Mouse (Mus musculus) heart, embryonic 15.5 days (tissue): Measurements from ENCODE around the gene Myo5c. TPM values are rescaled to one million over a fixed set of nuclear protein-coding genes. Genes with fewer than 3 reads are reported as not detected.

ENCODE experiments used
- ATAC-seq: fragments of 200-750 bp; cut with Nextera tagmentation; replicated peaks from 2 replicates; pipeline ENCODE4 v1.8.0; 2017; ENCODE audit warnings: low read depth, moderate TSS enrichment; ENCODE audit not compliant: insufficient number of reproducible peaks, insufficient read depth, low FRiP score
- H3K27ac ChIP-seq: fragments of 300-500 bp; sonication (generic); 2 replicates; pipeline ENCODE4 v1.5.1; 2015; ENCODE audit warnings: mild to moderate bottlenecking, inconsistent platforms
- H3K27me3 ChIP-seq: fragments of 300-500 bp; sonication (generic); 2 replicates; pipeline ENCODE4 v1.6.1; 2015; ENCODE audit warnings: inconsistent platforms
- H3K36me3 ChIP-seq: fragments of 300-500 bp; sonication (generic); 2 replicates; pipeline ENCODE4 v1.6.1; 2015; ENCODE audit warnings: mild to moderate bottlenecking, inconsistent platforms
- H3K4me1 ChIP-seq: fragments of 300-500 bp; sonication (generic); replicated peaks from 2 replicates; pipeline ENCODE4 v1.6.1; 2015; ENCODE audit warnings: inconsistent platforms
- H3K4me2 ChIP-seq: fragments of 300-500 bp; sonication (generic); 2 replicates; pipeline ENCODE4 v1.6.1; 2015; ENCODE audit warnings: inconsistent platforms, mild to moderate bottlenecking, moderate library complexity
- H3K4me3 ChIP-seq: fragments of 300-500 bp; sonication (generic); 2 replicates; pipeline ENCODE4 v1.5.1; 2015; ENCODE audit warnings: mild to moderate bottlenecking, inconsistent platforms
- H3K9ac ChIP-seq: fragments of 300-500 bp; sonication (generic); 2 replicates; pipeline ENCODE4 v1.6.1; 2015; ENCODE audit warnings: mild to moderate bottlenecking, inconsistent platforms
- H3K9me3 ChIP-seq: fragments of 300-500 bp; sonication (generic); replicated peaks from 2 replicates; pipeline ENCODE4 v1.6.1; 2016; ENCODE audit warnings: inconsistent platforms
- WGBS: fragments of 180-500 bp; shearing (Covaris S2); methylation state at CpG from one replicate; pipeline ENCODE4 v1.1.7; 2015; ENCODE audit warnings: mixed read lengths; 5-methylcytosine and 5-hydroxymethylcytosine counted together
- polyA plus RNA-seq: library from polyadenylated mRNA; unstranded; fragments of >200 nt; fragmentation: Nextera tagmentation; extraction: Ambion mirVana; gene quantifications from 2 replicates; pipeline ENCODE4 v1.2.1, GENCODE M21; 2015

Myo5c gene
- polyA plus RNA-seq, 1 experiment from 2014 or later = 2.4 TPM

DNA sequence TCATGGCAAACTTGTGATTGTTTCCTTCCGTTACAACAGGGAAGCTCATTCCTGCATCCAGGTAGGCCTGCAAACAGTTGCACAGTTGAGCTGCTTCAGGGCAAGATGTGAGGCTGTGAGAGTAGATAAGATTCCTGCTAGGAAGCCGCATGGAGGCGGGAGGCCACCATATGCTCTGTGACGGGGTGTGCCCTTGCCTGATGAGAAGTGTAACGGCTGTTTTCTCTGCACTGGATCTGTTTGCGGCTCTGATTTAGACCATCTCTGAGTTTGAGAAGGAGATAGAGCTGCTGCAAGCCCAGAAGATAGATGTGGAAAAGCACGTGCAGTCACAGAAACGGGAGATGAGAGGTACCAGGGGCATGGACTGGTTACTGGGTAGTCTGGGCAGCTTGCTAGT is 51.8 kb downstream of the Myo5c start:
- Histone ChIP-seq H3K4me2 (no peak overlapping the region), H3K9me3 (no peaks in the 10 kb centered on the region), H3K4me1 (0 out of 2 replicates have a peak, but pooled peaks cover 3% of the 10 kb centered on the region), H3K9ac (no peak overlapping the region), H3K27me3 (no peaks in the 10 kb centered on the region), H3K36me3 (no peaks in the 10 kb centered on the region), H3K27ac (no peak overlapping the region), H3K4me3 (no peak overlapping the region)
- ATAC-seq = no peak
- WGBS = 66% methylated on average over 8 of the region's 8 CpGs

DNA sequence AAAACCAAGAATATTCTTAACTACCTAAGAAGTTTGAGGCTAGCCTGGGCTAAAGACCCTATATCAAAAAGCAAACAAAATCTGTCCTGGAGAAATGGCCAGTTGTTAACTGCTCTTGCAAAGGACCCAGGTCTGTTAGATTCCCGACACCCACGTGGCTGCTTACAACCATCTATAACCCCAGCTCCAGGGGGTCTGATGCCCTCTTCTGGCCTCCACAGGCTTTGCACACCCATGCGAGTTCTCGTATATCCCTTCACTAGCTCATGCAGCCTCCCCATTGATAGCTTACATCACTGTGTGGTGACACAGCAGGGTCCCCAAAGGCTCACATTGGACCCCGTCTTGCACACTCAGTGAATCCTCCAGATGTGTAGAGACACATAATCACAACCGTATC is 53.5 kb downstream of the Myo5c start:
- whole genome bisulfite sequencing = 82% methylated on average over 6 of the region's 6 CpGs
- Histone ChIP-seq H3K27me3 (no peaks in the 10 kb centered on the region), H3K4me3 (no peak overlapping the region), H3K4me2 (no peak overlapping the region), H3K27ac (no peak overlapping the region), H3K9ac (no peak overlapping the region), H3K9me3 (no peaks in the 10 kb centered on the region), H3K36me3 (no peaks in the 10 kb centered on the region), H3K4me1 (peaks cover 3% of the 10 kb centered on the region; the same call in 1 of the 2 replicates)
- no peak for ATAC-seq

GRCm38 (mm10) chr9:75287636-75288035 is 55.8 kb downstream of the Myo5c start:
- no peak overlapping the region for H3K27ac ChIP-seq
- no peak overlapping the region for H3K4me3 ChIP-seq
- H3K36me3 ChIP-seq = no peaks in the 10 kb centered on the region
- no peaks in the 10 kb centered on the region for H3K9me3 ChIP-seq
- no peak overlapping the region for H3K9ac ChIP-seq
- ATAC-seq = no peak
- H3K27me3 ChIP-seq = no peaks in the 10 kb centered on the region
- 66% methylated on average over 6 of the region's 6 CpGs for WGBS
- peaks cover 3% of the 10 kb centered on the region; the same call in 1 of the 2 replicates for H3K4me1 ChIP-seq
- H3K4me2 ChIP-seq = no peak overlapping the region

GRCm38 (mm10) chr9:75289545-75289944 is 57.7 kb downstream of the Myo5c start:
- Histone ChIP-seq H3K9ac (no peak overlapping the region), H3K27me3 (no peaks in the 10 kb centered on the region), H3K4me3 (no peak overlapping the region), H3K4me1 (no peaks in the 10 kb centered on the region; the same call in 1 of the 2 replicates), H3K36me3 (no peaks in the 10 kb centered on the region), H3K9me3 (no peaks in the 10 kb centered on the region), H3K27ac (no peak overlapping the region), H3K4me2 (no peak overlapping the region)
- ATAC-seq = no peak
- WGBS = 44% methylated on average over 4 of the region's 4 CpGs

DNA sequence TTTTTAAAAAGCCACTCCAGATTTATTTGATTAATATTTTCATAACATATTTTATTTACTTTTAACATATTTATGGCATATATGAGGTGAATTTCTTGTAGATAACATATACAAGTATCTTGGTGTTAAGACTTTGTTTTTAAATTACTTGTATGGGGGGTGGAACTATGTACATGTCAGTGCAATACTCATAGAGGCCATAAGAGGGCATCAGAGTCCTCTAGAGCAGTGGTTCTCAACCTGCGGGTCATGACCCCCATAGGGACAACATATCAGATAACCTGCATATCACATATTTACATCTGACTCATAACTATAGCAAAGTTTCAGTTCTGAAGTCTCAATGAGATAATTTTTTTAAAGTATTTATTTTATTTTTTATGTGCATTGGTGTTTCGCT is 67.5 kb downstream of the Myo5c start:
- Histone ChIP-seq H3K4me3 (no peak overlapping the region), H3K27me3 (no peaks in the 10 kb centered on the region), H3K27ac (no peak overlapping the region), H3K9me3 (no peaks in the 10 kb centered on the region), H3K4me2 (no peak overlapping the region), H3K36me3 (no peaks in the 10 kb centered on the region), H3K4me1 (peaks cover 7% of the 10 kb centered on the region; the same call in 1 of the 2 replicates), H3K9ac (no peak overlapping the region)
- no peak for ATAC-seq
- 75% methylated on average over 2 of the region's 2 CpGs for WGBS

DNA sequence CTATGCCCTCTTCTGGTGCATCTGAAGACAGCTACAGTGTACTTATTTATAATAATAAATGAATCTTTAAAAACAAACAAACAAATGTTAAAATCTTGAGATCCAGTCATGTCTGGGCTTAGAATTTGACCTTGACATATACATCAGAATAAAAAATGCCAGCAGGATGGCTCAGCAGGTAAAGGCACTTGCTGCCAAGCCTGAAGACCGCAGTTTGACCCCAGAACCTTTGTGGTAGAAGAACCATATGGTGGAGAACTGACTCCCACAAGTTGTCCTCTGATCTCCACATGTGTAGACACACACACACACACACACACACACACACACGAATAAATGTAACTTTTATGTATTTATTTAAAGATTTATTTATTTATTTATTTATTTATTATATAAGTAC is 71.2 kb downstream of the Myo5c start:
- WGBS = 88% methylated on average over 2 of the region's 2 CpGs
- no peak overlapping the region for H3K9ac ChIP-seq
- no peaks in the 10 kb centered on the region for H3K36me3 ChIP-seq
- H3K4me2 ChIP-seq = no peak overlapping the region
- H3K9me3 ChIP-seq = no peaks in the 10 kb centered on the region
- peaks cover 7% of the 10 kb centered on the region; the same call in 1 of the 2 replicates for H3K4me1 ChIP-seq
- ATAC-seq = no peak
- no peak overlapping the region for H3K4me3 ChIP-seq
- no peak overlapping the region for H3K27ac ChIP-seq
- no peaks in the 10 kb centered on the region for H3K27me3 ChIP-seq

- no peaks in the 10 kb centered on the region for H3K27me3 ChIP-seq
- H3K9me3 ChIP-seq = no peaks in the 10 kb centered on the region
- peaks cover 7% of the 10 kb centered on the region; the same call in 1 of the 2 replicates for H3K4me1 ChIP-seq
- ATAC-seq = no peak
- no peaks in the 10 kb centered on the region for H3K36me3 ChIP-seq
- H3K4me3 ChIP-seq = no peak overlapping the region
- no peak overlapping the region for H3K27ac ChIP-seq
- H3K9ac ChIP-seq = no peak overlapping the region
- H3K4me2 ChIP-seq = peak overlapping the region; percentile 49
- WGBS = 25% methylated on average over 16 of the region's 16 CpGs
These were observed 72.0 kb downstream of the Myo5c start for GRCm38 (mm10) chr9:75303701-75304261.

- H3K27ac ChIP-seq = no peak overlapping the region
- peak overlapping the region; percentile 49; the same call in 1 of the 2 replicates for H3K4me2 ChIP-seq
- H3K27me3 ChIP-seq = no peaks in the 10 kb centered on the region
- no peak for ATAC-seq
- H3K4me1 ChIP-seq = peaks cover 7% of the 10 kb centered on the region; the same call in 1 of the 2 replicates
- no peak overlapping the region for H3K4me3 ChIP-seq
- H3K36me3 ChIP-seq = no peaks in the 10 kb centered on the region
- 31% methylated on average over 7 of the region's 7 CpGs for WGBS
- H3K9me3 ChIP-seq = no peaks in the 10 kb centered on the region
- H3K9ac ChIP-seq = no peak overlapping the region
These were observed 72.5 kb downstream of the Myo5c start for GRCm38 (mm10) chr9:75304286-75304685.

DNA sequence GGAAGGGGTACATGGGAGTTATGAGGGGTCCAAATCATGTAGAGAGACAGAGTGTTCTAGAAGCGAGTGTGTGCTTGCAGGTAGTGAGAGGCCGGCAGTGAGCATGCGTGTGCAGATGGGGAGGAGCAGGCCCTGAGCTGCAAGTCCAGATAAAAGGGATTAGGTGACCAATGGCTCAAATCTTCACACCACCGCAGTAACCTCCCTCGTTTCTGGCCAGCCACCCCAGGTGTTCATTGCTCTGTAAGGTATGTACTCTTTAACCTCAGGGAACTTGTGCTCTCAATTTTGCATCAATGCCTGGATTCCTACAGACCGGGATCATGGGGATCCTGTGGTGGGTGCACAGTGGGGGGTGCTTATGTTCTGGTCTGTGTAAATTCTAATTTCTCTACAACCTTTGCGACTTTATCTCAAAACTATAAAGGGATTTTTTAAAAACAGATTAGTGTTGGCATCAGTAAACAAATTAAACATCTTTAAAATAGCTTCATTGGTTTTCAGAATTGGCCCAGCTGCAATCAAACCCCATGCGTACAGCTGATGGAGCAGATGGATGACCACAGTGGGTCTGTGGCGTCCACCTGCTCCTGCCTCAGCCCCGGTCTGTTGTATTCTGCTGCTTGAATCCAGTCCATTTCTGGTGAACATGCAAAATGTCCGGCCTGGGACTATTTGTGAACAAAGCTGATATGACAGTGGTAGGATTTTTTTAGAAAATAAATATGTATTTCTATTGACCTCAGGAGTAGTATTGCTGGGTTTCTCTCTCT is 74.5 kb downstream of the Myo5c start, which contains the start of gene Gnb5:
TSS of gene Gnb5 (plus strand) at position 163 of the 773 bp plus-strand sequence.
- Histone ChIP-seq H3K9ac (no peak within 1 kb of the TSS), H3K4me1 (peaks cover 3% of the 10 kb centered on the region; the same call in 1 of the 2 replicates), H3K4me2 (no peak within 1 kb of the TSS), H3K36me3 (no peaks in the 10 kb centered on the region), H3K4me3 (no peak within 1 kb of the TSS), H3K9me3 (no peaks in the 10 kb centered on the region), H3K27ac (no peak within 1 kb of the TSS), H3K27me3 (no peaks in the 10 kb centered on the region)
- no peak for ATAC-seq
- 76% methylated on average over 11 of the region's 11 CpGs for WGBS

- Histone ChIP-seq H3K9me3 (no peaks in the 10 kb centered on the region), H3K4me2 (no peak overlapping the region), H3K4me1 (peaks cover 3% of the 10 kb centered on the region; the same call in 1 of the 2 replicates), H3K4me3 (no peak overlapping the region), H3K27me3 (no peaks in the 10 kb centered on the region), H3K27ac (no peak overlapping the region), H3K9ac (no peak overlapping the region), H3K36me3 (no peaks in the 10 kb centered on the region)
- WGBS = 81% methylated on average over 5 of the region's 5 CpGs
- ATAC-seq = no peak
These were observed 75.2 kb downstream of the Myo5c start for GRCm38 (mm10) chr9:75307015-75307414.

GRCm38 (mm10) chr9:75308621-75309020 is 76.8 kb downstream of the Myo5c start:
- Histone ChIP-seq H3K4me3 (no peak overlapping the region), H3K9ac (no peak overlapping the region), H3K9me3 (no peaks in the 10 kb centered on the region), H3K27ac (no peak overlapping the region), H3K4me2 (no peak overlapping the region), H3K27me3 (no peaks in the 10 kb centered on the region), H3K36me3 (no peaks in the 10 kb centered on the region), H3K4me1 (peaks cover 7% of the 10 kb centered on the region)
- WGBS = 59% methylated on average over 5 of the region's 5 CpGs
- ATAC-seq = no peak
